Mouse (Mus musculus): ENCODE data around the gene Mrps33. TPM values are rescaled to one million over a fixed set of nuclear protein-coding genes. Genes with fewer than 3 reads are reported as not detected.

Mrps33 gene
- polyA plus RNA-seq, 1 experiment from 2014 or later, result 165 TPM

Other genes with a start within 250 kb of the Mrps33 start
- 19.3 and 19.5 TPM in 2 replicates for gene Adck2, start 237.1 kb downstream of the Mrps33 start, polyA plus RNA-seq (2015; fragmentation: Nextera tagmentation; extraction: Ambion mirVana)
- 3.2 TPM in 1 of 2 replicates, not detected in the other for gene Gm42420, start 225.2 kb downstream of the Mrps33 start, polyA plus RNA-seq (2015; fragmentation: Nextera tagmentation; extraction: Ambion mirVana)
- gene Ndufb2, start 218.4 kb downstream of the Mrps33 start, polyA plus RNA-seq (2015; fragmentation: Nextera tagmentation; extraction: Ambion mirVana), result 696 and 711 TPM in 2 replicates
- 9.7 and 10.4 TPM in 2 replicates for gene Braf, start 85.5 kb downstream of the Mrps33 start, polyA plus RNA-seq (2015; fragmentation: Nextera tagmentation; extraction: Ambion mirVana)
- gene Tmem178b, start 62.3 kb upstream of the Mrps33 start, polyA plus RNA-seq (2015; fragmentation: Nextera tagmentation; extraction: Ambion mirVana), result 0.24 TPM in 1 of 2 replicates, not detected in the other